Mouse (Mus musculus): ENCODE results near the gene Ust. TPM values are rescaled to one million over a fixed set of nuclear protein-coding genes. Genes with fewer than 3 reads are reported as not detected.
"Not testable (repeated sequence)": the region's sequence is repeated elsewhere in the genome, so short reads cannot be mapped to it uniquely, and the experiment has no call there.

Gene Ust
- total RNA-seq (2021) = 10 to 100 TPM; 50.0 to 52.6 TPM
- long read RNA-seq, full-length matches to known transcripts = 6 of 24 reads
- long read RNA-seq, partial matches to known transcripts = 0 of 24 reads
- long read RNA-seq, other reads (novel, unspliced or antisense) = 18 of 24 reads

- DNase-seq (ENCODE audit: low spot score in 2 of 2) = peak; percentile 62 to 74
Observed at GRCm38 (mm10) chr10:8518141-8519013, at the start of gene Ust. Gene Ust (minus strand): TSS chr10:8518825.

GRCm38 (mm10) chr10:8561366-8561765 is 42.7 kb upstream of the Ust start:
- no peak for DNase-seq (ENCODE audit: low spot score in 2 of 2)

- DNase-seq (ENCODE audit: low spot score in 2 of 2) = not testable (repeated sequence)
Observed at GRCm38 (mm10) chr10:8559566-8559965, 40.9 kb upstream of the Ust start.

GRCm38 (mm10) chr10:8552239-8552638 is 33.6 kb upstream of the Ust start:
- not testable (repeated sequence) for DNase-seq (ENCODE audit: low spot score in 2 of 2)

- DNase-seq (ENCODE audit: low spot score in 2 of 2) = not testable (repeated sequence)
Observed at GRCm38 (mm10) chr10:8551601-8552000, 33.0 kb upstream of the Ust start.

GRCm38 (mm10) chr10:8541514-8541913 is 22.9 kb upstream of the Ust start:
- DNase-seq (ENCODE audit: low spot score in 2 of 2) = no peak

GRCm38 (mm10) chr10:8535445-8535844 is 16.8 kb upstream of the Ust start:
- DNase-seq (ENCODE audit: low spot score in 2 of 2) = no peak

GRCm38 (mm10) chr10:8531651-8532050 is 13.0 kb upstream of the Ust start:
- DNase-seq (ENCODE audit: low spot score in 2 of 2) = no peak

GRCm38 (mm10) chr10:8530505-8531051 is 12.0 kb upstream of the Ust start:
- DNase-seq (ENCODE audit: low spot score in 2 of 2) = no peak

GRCm38 (mm10) chr10:8529173-8529572 is 10.5 kb upstream of the Ust start:
- DNase-seq (ENCODE audit: low spot score in 2 of 2) = peak; percentile 57 to 58

- DNase-seq (ENCODE audit: low spot score in 2 of 2) = no peak
Observed at GRCm38 (mm10) chr10:8525354-8525753, 6.7 kb upstream of the Ust start.

GRCm38 (mm10) chr10:8521536-8521935 is 2.9 kb upstream of the Ust start:
- DNase-seq (ENCODE audit: low spot score in 2 of 2) = no peak

- no peak for DNase-seq (ENCODE audit: low spot score in 2 of 2)
Observed at GRCm38 (mm10) chr10:8520766-8521395, 2.3 kb upstream of the Ust start.

- peak in 1 of 2 experiments; percentile 51 for DNase-seq (ENCODE audit: low spot score in 2 of 2)
Observed at GRCm38 (mm10) chr10:8519014-8519491, 428 bp upstream of the Ust start.

GRCm38 (mm10) chr10:8517591-8518140 is 959 bp downstream of the Ust start:
- no peak for DNase-seq (ENCODE audit: low spot score in 2 of 2)

GRCm38 (mm10) chr10:8516916-8517524 is 1.6 kb downstream of the Ust start:
- no peak for DNase-seq (ENCODE audit: low spot score in 2 of 2)

GRCm38 (mm10) chr10:8513690-8514089 is 4.9 kb downstream of the Ust start:
- no peak for DNase-seq (ENCODE audit: low spot score in 2 of 2)

GRCm38 (mm10) chr10:8512222-8512621 is 6.4 kb downstream of the Ust start:
- DNase-seq (ENCODE audit: low spot score in 2 of 2) = no peak

GRCm38 (mm10) chr10:8511760-8512159 is 6.9 kb downstream of the Ust start:
- no peak for DNase-seq (ENCODE audit: low spot score in 2 of 2)

- DNase-seq (ENCODE audit: low spot score in 2 of 2) = no peak
Observed at GRCm38 (mm10) chr10:8506247-8506573, 12.4 kb downstream of the Ust start.

All from layer of hippocampus, postnatal 10 days (tissue).